Mouse (Mus musculus) c-Kit-positive CD71-negative TER-119-negative erythroid progenitor cells, embryonic 14.5 days (primary cell): ENCODE measurements at regions not wholly inside any gene's neighbourhood (a gene's known extent, or its start where the extent isn't known, plus 50 kb on each side); places are given as distances from the start of the nearest gene placed in this dataset.

Experiments
- DNase-seq: peaks from one replicate; pipeline ENCODE4 v3.0.0-alpha.2; 2013; ENCODE audit warnings: low read depth

GRCm38 (mm10) chr12:35232322-35232673, 185.3 kb downstream of the Snx13 start:
- no peak for DNase-seq

- no peak for DNase-seq
Measured at GRCm38 (mm10) chr12:35231414-35232321, 184.7 kb downstream of the Snx13 start.

GRCm38 (mm10) chr12:35220429-35220828, 173.4 kb downstream of the Snx13 start:
- no peak for DNase-seq

GRCm38 (mm10) chr12:35220002-35220401, 173.0 kb downstream of the Snx13 start:
- DNase-seq, result no peak

GRCm38 (mm10) chr12:35216725-35217124, 169.7 kb downstream of the Snx13 start:
- DNase-seq, result no peak

GRCm38 (mm10) chr12:35209399-35209798, 162.4 kb downstream of the Snx13 start:
- DNase-seq, result no peak

GRCm38 (mm10) chr12:35207605-35208004, 160.6 kb downstream of the Snx13 start:
- no peak for DNase-seq

GRCm38 (mm10) chr12:35203398-35203797, 156.4 kb downstream of the Snx13 start:
- DNase-seq, result no peak

- no peak for DNase-seq
Measured at GRCm38 (mm10) chr12:35200110-35200509, 153.1 kb downstream of the Snx13 start.
